Mouse (Mus musculus) forebrain, embryonic 16.5 days (tissue): ENCODE measurements at regions not wholly inside any gene's neighbourhood (a gene's known extent, or its start where the extent isn't known, plus 50 kb on each side); places are given as distances from the start of the nearest gene placed in this dataset.

Source experiments
- ATAC-seq: fragments of 200-750 bp; cut with Nextera tagmentation; 2 replicates; pipeline ENCODE4 v1.8.0; 2017; ENCODE audit warnings: mild to moderate bottlenecking, moderate library complexity
- H3K27ac ChIP-seq: fragments of 300-500 bp; sonication (generic); 2 replicates; pipeline ENCODE4 v1.5.1; 2014; ENCODE audit warnings: low read length, control low read depth
- H3K27me3 ChIP-seq: fragments of 300-500 bp; sonication (generic); replicated peaks from 2 replicates; pipeline ENCODE4 v1.6.1; 2014; ENCODE audit warnings: low read length; ENCODE audit not compliant: control insufficient read depth, insufficient read depth
- H3K36me3 ChIP-seq: fragments of 300-500 bp; sonication (generic); 2 replicates; pipeline ENCODE4 v1.6.1; 2014; ENCODE audit not compliant: control insufficient read depth, insufficient read depth
- H3K4me1 ChIP-seq: fragments of 300-500 bp; sonication (generic); replicated peaks from 2 replicates; pipeline ENCODE4 v1.6.1; 2014; ENCODE audit warnings: low read length; ENCODE audit not compliant: control insufficient read depth, insufficient read depth
- H3K4me2 ChIP-seq: fragments of 300-500 bp; sonication (generic); 2 replicates; pipeline ENCODE4 v1.6.1; 2014; ENCODE audit warnings: mild to moderate bottlenecking, low read length, control low read depth
- H3K4me3 ChIP-seq: fragments of 300-500 bp; sonication (generic); replicated peaks from 2 replicates; pipeline ENCODE4 v1.5.1; 2014; ENCODE audit warnings: mild to moderate bottlenecking, low read length, control low read depth
- H3K9ac ChIP-seq: fragments of 300-500 bp; sonication (generic); replicated peaks from 2 replicates; pipeline ENCODE4 v1.6.1; 2014; ENCODE audit warnings: low read depth, low read length, control low read depth
- H3K9me3 ChIP-seq: fragments of 300-500 bp; sonication (generic); 2 replicates; pipeline ENCODE4 v1.6.1; 2016; ENCODE audit warnings: low read length; ENCODE audit not compliant: control insufficient read depth
- WGBS: fragments of 180-500 bp; shearing (Covaris S2); extraction: QIAGEN DNeasy Blood & Tissue Kit; methylation state at CpG from one replicate; pipeline ENCODE4 v1.1.7; 2014; 5-methylcytosine and 5-hydroxymethylcytosine counted together

DNA sequence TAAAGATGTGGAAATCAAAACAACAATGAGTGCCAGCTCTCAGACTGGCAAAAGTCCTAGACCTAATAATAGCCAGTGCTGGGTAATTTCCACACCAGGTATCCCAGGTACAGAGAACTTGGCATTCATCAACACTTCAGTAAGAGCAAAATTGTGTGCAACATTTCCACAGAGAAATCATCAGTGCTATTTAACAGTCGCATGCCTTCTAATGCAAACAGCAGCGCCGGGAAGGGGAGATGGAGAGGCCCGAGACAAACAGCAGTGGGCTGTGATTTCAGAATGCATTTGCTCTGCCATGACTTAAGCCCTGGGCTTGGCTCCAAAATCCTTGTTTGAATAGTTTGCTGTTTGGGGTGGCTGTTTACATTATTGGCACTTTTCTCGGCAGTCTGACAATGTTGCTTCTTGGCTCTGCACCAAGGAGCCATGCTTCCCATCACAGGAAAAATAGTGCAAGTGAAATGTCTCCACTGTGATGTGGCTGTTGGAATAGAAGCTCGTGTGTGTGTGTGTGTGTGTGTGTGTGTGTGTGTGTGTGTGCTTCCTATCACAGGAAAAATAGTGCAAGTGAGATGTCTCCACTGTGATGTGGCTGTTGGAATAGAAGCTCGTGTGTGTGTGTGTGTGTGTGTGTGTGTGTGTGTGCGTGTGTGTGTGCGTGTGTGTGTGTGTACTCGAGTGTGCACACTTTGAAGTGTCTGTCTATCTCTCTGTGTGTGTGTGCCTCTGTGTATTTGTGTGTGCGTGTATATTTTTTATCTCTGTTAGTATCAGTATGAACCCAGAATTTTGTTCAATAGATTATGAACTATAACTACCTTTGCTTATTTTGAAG lies 190.1 kb upstream of the Cdyl start:
- Histone ChIP-seq H3K27ac (no peak overlapping the region), H3K4me3 (no peak overlapping the region), H3K27me3 (0 out of 2 replicates have a peak, but pooled peaks cover 5% of the 10 kb centered on the region), H3K36me3 (no peaks in the 10 kb centered on the region), H3K4me2 (no peak overlapping the region), H3K4me1 (peaks cover 6% of the 10 kb centered on the region), H3K9me3 (no peaks in the 10 kb centered on the region), H3K9ac (no peak overlapping the region)
- WGBS, result 32% methylated on average over 11 of the region's 11 CpGs
- ATAC-seq, result peak; percentile 95

DNA sequence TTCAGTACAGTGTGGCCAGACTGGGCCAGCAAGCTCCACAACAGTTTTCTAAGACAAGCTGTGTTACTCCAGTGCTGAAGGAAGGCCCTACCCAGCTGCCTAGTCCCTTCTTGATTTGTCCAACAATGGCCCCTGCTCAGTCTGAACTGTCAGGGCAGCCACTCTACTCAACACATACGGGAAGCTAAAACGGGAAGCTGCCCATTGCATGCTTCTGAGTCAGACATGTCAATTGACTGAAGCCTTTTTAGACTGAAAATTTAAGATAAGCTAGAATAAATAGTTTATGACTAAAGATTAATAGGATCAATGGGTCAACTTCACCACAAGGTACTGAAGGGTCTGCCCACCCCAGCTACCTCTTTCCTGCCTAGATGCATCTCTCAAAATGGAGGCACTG lies 181.4 kb upstream of the Cdyl start:
- Histone ChIP-seq H3K4me2 (no peak overlapping the region), H3K4me3 (no peak overlapping the region), H3K27me3 (0 out of 2 replicates have a peak, but pooled peaks cover under 1% of the 10 kb centered on the region), H3K27ac (no peak overlapping the region), H3K36me3 (no peaks in the 10 kb centered on the region), H3K9ac (no peak overlapping the region), H3K9me3 (no peaks in the 10 kb centered on the region), H3K4me1 (no peaks in the 10 kb centered on the region)
- WGBS, result 91% methylated on average over 2 of the region's 2 CpGs
- no peak for ATAC-seq

DNA sequence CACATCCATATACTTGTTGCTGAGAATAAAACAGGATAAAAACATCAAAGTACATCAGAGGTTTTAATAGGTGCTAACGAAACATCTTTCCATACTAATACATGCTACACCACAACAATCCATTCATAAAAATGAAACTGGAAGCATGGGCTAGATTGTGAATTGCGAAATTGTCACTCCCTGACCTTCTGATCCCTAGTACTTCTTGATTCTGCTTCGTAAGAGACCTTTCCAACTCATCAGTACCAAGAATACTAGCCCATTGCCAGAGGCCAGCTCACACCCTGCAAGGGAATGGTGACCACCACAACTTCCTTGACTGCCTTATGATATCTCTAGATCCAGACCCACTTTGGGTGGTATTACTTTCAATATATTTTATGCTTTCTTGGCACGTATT lies 177.3 kb upstream of the Cdyl start:
- 96% methylated on average over 4 of the region's 4 CpGs for WGBS
- Histone ChIP-seq H3K4me2 (no peak overlapping the region), H3K4me1 (no peaks in the 10 kb centered on the region), H3K9ac (no peak overlapping the region), H3K36me3 (no peaks in the 10 kb centered on the region), H3K27me3 (no peaks in the 10 kb centered on the region), H3K27ac (no peak overlapping the region), H3K9me3 (no peaks in the 10 kb centered on the region), H3K4me3 (no peak overlapping the region)
- ATAC-seq, result no peak

GRCm38 (mm10) chr13:35486125-35486524 lies 173.5 kb upstream of the Cdyl start:
- Histone ChIP-seq H3K9me3 (no peaks in the 10 kb centered on the region), H3K9ac (no peak overlapping the region), H3K27me3 (no peaks in the 10 kb centered on the region), H3K4me3 (no peak overlapping the region), H3K36me3 (no peaks in the 10 kb centered on the region), H3K4me2 (no peak overlapping the region), H3K4me1 (no peaks in the 10 kb centered on the region), H3K27ac (no peak overlapping the region)
- 71% methylated on average over 4 of the region's 4 CpGs for WGBS
- ATAC-seq, result 0 out of 2 replicates have a peak, but pooled peaks have one; percentile 33

DNA sequence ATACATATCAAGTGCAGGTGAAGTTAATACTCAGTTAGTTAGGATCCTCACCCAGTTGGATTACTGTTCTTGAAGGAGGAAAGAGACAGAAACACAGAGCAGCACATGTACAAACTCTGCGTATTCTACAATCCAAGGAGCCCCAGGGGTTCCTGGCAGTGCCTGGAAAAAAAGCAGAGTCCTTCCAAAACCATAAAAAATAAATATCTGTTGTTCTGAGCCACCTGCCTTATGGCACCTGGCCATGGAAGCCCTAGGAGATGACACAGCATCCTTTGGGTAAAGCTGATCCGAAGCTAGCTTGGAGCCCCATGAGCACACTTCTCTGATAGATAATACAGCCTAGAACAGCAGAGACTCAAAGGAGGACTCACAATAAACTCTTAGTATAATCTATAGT lies 159.9 kb upstream of the Cdyl start:
- no peaks in the 10 kb centered on the region for H3K27me3 ChIP-seq
- H3K4me1 ChIP-seq, result peaks cover 26% of the 10 kb centered on the region
- H3K4me2 ChIP-seq, result no peak overlapping the region
- 92% methylated on average over 2 of the region's 2 CpGs for WGBS
- ATAC-seq, result no peak
- H3K9ac ChIP-seq, result no peak overlapping the region
- H3K27ac ChIP-seq, result no peak overlapping the region
- no peak overlapping the region for H3K4me3 ChIP-seq
- H3K9me3 ChIP-seq, result no peaks in the 10 kb centered on the region
- H3K36me3 ChIP-seq, result no peaks in the 10 kb centered on the region

DNA sequence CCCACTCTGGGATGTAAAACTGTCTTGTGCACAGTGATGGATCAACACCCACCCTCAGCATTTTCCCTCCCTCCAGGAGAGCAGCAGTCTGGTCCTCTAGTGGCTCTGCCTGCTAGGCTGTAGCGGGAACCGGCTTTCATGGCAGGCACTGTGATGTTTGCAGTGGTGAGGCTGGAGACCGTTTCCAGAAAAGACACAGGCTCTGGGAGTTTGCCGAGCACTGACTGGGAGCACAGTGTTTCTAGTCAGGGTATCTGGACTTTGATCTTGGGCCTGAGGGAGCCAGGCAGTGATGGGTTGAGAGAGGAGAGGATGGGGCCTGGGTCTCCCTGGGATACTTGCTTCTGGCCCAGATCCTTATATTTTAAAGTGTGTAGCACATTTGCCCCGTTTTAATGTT lies 158.7 kb upstream of the Cdyl start:
- H3K27me3 ChIP-seq, result no peaks in the 10 kb centered on the region
- H3K4me1 ChIP-seq, result peaks cover 26% of the 10 kb centered on the region
- H3K9ac ChIP-seq, result no peak overlapping the region
- H3K9me3 ChIP-seq, result no peaks in the 10 kb centered on the region
- ATAC-seq, result no peak
- no peak overlapping the region for H3K27ac ChIP-seq
- H3K4me3 ChIP-seq, result no peak overlapping the region
- H3K4me2 ChIP-seq, result no peak overlapping the region
- no peaks in the 10 kb centered on the region for H3K36me3 ChIP-seq
- 59% methylated on average over 5 of the region's 5 CpGs for WGBS

DNA sequence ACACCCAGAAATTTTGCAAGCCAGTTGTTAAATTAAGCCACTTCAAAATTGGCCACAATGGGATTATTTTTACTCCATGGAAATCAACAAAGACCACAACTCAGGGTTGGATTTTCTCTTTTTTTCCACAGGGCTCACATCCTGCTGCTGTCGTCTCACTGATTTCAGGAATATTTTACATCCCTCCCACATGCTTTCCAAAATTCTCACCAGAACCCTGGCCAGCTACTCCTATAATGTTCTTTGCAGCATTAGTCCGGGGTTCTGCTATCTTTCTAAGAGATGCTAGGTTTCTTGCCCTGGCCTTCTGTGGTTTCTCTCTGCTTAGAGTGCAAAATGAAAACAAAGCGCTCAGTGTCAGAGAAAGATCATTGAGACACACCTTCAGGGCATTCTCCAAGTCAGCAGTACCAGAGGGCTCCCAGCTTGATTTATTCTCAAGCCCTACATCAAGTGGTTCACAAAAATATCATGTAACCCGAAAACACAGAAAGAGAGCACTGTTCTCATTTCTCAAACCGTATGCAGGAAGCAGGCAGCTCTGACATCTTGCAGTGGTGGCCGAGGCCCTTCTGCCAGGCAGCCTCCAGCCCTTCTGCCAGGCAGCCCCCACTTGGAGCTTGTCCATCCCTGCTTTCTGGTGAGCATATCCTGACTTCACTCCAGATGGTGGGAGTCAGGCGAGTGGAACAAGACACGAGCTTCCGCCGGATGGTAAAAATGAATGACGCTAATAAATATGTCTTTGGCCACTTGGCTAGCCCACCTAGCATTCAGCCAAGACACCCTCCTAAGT lies 158.1 kb upstream of the Cdyl start:
- peak; percentile 79 for ATAC-seq
- 45% methylated on average over 11 of the region's 11 CpGs for WGBS

GRCm38 (mm10) chr13:35502147-35502522 lies 157.5 kb upstream of the Cdyl start:
- ATAC-seq, result peak; percentile 52
- Histone ChIP-seq H3K4me2 (no peak overlapping the region), H3K4me3 (no peak overlapping the region), H3K9ac (no peak overlapping the region), H3K9me3 (no peaks in the 10 kb centered on the region), H3K27me3 (no peaks in the 10 kb centered on the region), H3K27ac (no peak overlapping the region), H3K4me1 (peaks cover 26% of the 10 kb centered on the region), H3K36me3 (no peaks in the 10 kb centered on the region)
- WGBS, result 30% methylated on average over 5 of the region's 5 CpGs

More for the DNA sequence above, 158.1 kb upstream of the Cdyl start:
- Histone ChIP-seq H3K9me3 (no peaks in the 10 kb centered on the region), H3K27me3 (no peaks in the 10 kb centered on the region), H3K4me1 (peaks cover 26% of the 10 kb centered on the region), H3K4me2 (no peak overlapping the region), H3K27ac (no peak overlapping the region), H3K4me3 (no peak overlapping the region), H3K36me3 (no peaks in the 10 kb centered on the region), H3K9ac (no peak overlapping the region)

- Histone ChIP-seq H3K36me3 (no peaks in the 10 kb centered on the region), H3K4me2 (peak overlapping the region; percentile 28), H3K27ac (no peak overlapping the region), H3K27me3 (no peaks in the 10 kb centered on the region), H3K9ac (no peak overlapping the region), H3K9me3 (no peaks in the 10 kb centered on the region), H3K4me3 (no peak overlapping the region), H3K4me1 (peaks cover 26% of the 10 kb centered on the region)
- WGBS, result 27% methylated on average over 17 of the region's 17 CpGs
- ATAC-seq, result peak; percentile 83
These were observed 156.2 kb upstream of the Cdyl start for GRCm38 (mm10) chr13:35503362-35503821.
